Mouse (Mus musculus) kidney, adult 2 months (tissue): ENCODE measurements around the gene Rbfox1. TPM values are rescaled to one million over a fixed set of nuclear protein-coding genes. Genes with fewer than 3 reads are reported as not detected.

Experiments used
- DNase-seq: peaks from one replicate; pipeline ENCODE4 v3.0.0; 2021
- H3K27ac ChIP-seq: fragments of 200-500 bp; 2 replicates; pipeline ENCODE4 v1.5.1; 2012; ENCODE audit warnings: low read depth, low read length, control low read depth, inconsistent platforms; ENCODE audit not compliant: insufficient read depth
- H3K27me3 ChIP-seq: fragments of 200-500 bp; replicated peaks from 2 replicates; pipeline ENCODE4 v1.6.1; 2012; ENCODE audit warnings: mild to moderate bottlenecking, moderate library complexity, low read length, inconsistent platforms; ENCODE audit not compliant: control insufficient read depth, insufficient read depth
- H3K36me3 ChIP-seq: fragments of 200-500 bp; 2 replicates; pipeline ENCODE4 v1.6.1; 2012; ENCODE audit warnings: mild to moderate bottlenecking, moderate library complexity, low read length, inconsistent platforms; ENCODE audit not compliant: control insufficient read depth, insufficient read depth
- H3K4me1 ChIP-seq: fragments of 200-500 bp; 2 replicates; pipeline ENCODE4 v1.6.1; 2011; ENCODE audit warnings: low read length; ENCODE audit not compliant: control insufficient read depth, insufficient read depth
- H3K4me3 ChIP-seq: fragments of 200-500 bp; 2 replicates; pipeline ENCODE4 v1.5.1; 2011; ENCODE audit warnings: mild to moderate bottlenecking, low read depth, low read length, control low read depth; ENCODE audit not compliant: insufficient read depth
- CTCF ChIP-seq: fragments of 200-500 bp; conservative IDR thresholded peaks from 2 replicates; pipeline ENCODE4 v1.5.1; 2011; ENCODE audit warnings: low read depth, mild to moderate bottlenecking, control low read depth, low read length, moderate library complexity, mixed read lengths; ENCODE audit not compliant: insufficient read depth, insufficient read length
- POLR2A ChIP-seq: fragments of 200-500 bp; IDR thresholded peaks from one replicate; pipeline ENCODE4 v1.6.1; 2011; ENCODE audit warnings: low read depth, low read length, control low read depth
- WGBS: fragments of 180-500 bp; shearing (Covaris S2); methylation state at CpG from one replicate; pipeline ENCODE4 v1.1.7; 2018; 5-methylcytosine and 5-hydroxymethylcytosine counted together
- polyA plus RNA-seq: library from polyadenylated mRNA; depleted of rRNA; stranded (reverse); fragments of >200 nt; gene quantifications from 2 replicates; pipeline ENCODE4 v1.2.3, GENCODE M21; 2012

Rbfox1 gene
- polyA plus RNA-seq, 1 experiment = 4.2 TPM

DNA sequence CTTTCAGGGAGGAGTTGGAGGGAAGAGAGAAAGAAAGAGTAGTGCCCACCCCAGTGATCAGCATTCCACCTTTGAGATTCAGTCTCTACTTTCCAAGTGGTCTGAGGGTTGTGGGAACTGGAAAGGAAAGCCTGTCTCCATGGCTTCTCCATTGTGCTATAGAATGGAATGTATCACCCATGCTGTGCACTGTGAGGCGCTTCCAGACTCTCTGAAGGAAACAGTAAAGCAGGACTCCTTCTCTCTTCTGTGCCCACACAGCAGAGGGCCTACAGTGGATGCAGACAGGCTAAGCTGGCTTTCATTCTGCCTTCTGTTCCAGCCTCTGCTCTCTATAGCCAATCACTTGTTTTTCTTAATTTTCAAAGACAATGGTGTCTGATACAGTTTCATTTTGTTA is 41.8 kb downstream of the Rbfox1 start:
- WGBS = 73% methylated on average over 1 of the region's 1 CpGs
- DNase-seq = no peak
- H3K27ac ChIP-seq = no peak overlapping the region
- H3K27me3 ChIP-seq = no peaks in the 10 kb centered on the region
- no peaks in the 10 kb centered on the region for H3K4me1 ChIP-seq
- H3K36me3 ChIP-seq = no peaks in the 10 kb centered on the region
- TF ChIP-seq CTCF = no peak
- TF ChIP-seq POLR2A = no peak
- H3K4me3 ChIP-seq = no peak overlapping the region

DNA sequence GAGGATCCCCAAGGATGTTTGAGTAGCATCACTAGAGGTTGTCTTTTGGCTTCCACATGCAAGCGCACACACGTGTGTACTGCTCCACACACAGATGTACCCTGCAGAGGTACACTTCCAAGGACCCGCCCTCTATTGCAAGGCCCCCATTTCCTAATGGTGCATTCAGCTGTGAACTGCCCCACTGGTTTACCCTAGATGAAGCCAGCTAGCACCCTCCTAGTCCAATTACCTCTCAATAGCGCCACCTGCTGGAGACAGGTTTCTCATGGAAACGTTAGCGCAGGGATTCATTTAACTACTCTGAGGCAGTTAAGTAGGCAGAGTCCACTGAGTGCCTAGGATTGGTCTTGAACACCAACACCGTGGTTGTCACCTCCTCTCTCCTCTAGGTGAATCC is 46.5 kb downstream of the Rbfox1 start:
- 38% methylated on average over 7 of the region's 7 CpGs for WGBS
- peak; percentile 52 for TF ChIP-seq CTCF
- TF ChIP-seq POLR2A = no peak
- H3K27me3 ChIP-seq = no peaks in the 10 kb centered on the region
- peak; percentile 65 for DNase-seq
- no peak overlapping the region for H3K27ac ChIP-seq
- H3K4me3 ChIP-seq = no peak overlapping the region
- no peaks in the 10 kb centered on the region for H3K36me3 ChIP-seq
- no peaks in the 10 kb centered on the region for H3K4me1 ChIP-seq

DNA sequence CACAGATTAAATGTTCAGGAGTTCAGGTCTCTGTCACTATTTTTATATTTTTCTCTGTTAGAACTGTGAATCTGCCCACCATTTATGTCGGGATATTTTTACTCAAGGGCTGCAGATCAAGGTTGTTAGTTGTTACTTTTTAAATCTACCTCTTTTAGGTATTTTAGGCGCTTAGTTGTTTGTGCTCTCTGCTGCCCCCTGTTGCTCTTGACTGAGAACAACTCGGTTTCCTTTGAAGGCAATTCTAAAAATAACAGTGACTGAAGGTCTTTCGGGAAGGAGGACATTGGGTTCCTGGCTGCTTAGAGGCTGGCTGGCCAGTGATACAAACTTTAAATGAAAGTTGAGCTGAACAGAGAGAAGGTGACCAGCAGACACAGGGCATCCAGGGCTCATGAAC is 54.9 kb downstream of the Rbfox1 start:
- no peak overlapping the region for H3K27ac ChIP-seq
- TF ChIP-seq POLR2A (no peak), CTCF (no peak)
- H3K36me3 ChIP-seq = no peaks in the 10 kb centered on the region
- 54% methylated on average over 4 of the region's 4 CpGs for WGBS
- no peaks in the 10 kb centered on the region for H3K27me3 ChIP-seq
- DNase-seq = peak; percentile 4
- no peak overlapping the region for H3K4me3 ChIP-seq
- H3K4me1 ChIP-seq = no peaks in the 10 kb centered on the region

DNA sequence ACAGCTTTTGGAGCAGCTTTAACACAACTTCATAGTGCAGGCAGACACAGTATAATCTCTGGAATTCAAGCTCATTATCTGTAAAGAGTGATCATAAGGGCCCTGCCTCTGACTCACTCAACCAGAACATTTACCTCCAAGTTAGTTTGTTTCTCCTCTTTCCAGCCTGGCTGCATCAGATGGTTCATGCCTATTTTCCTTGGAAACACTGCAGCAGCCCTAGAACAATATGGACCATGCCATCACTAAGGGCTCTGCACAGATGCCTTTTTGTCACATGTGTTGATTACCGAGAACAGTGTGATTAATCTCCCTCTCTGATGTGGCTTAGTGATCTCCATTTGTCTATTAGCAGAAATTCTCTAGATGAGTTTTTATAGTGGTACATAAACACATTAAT is 60.5 kb downstream of the Rbfox1 start:
- Histone ChIP-seq H3K4me3 (no peak overlapping the region), H3K36me3 (no peaks in the 10 kb centered on the region), H3K27me3 (no peaks in the 10 kb centered on the region), H3K4me1 (no peaks in the 10 kb centered on the region), H3K27ac (no peak overlapping the region)
- TF ChIP-seq POLR2A (no peak), CTCF (no peak)
- WGBS = 73% methylated on average over 1 of the region's 1 CpGs
- no peak for DNase-seq

DNA sequence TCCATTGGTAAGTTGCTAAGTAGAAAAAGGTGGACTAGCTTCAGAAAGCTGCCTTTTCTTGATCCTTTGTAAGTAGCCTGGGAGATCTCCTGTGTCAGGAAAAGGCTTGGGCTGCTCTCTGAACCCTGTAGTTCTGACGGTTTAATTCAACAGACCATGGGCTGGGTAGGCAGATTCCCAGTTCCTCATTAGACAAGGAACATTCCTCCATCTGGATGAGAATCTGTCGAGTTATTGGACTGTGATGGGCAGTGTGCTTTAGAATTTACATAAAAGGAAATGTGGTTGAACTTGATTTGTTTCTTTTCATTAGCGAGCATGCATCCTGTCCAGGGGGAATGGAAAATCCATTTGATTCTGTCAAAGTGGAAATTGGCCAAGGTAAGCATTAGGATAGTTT is 68.0 kb downstream of the Rbfox1 start:
- Histone ChIP-seq H3K4me3 (no peak overlapping the region), H3K27me3 (no peaks in the 10 kb centered on the region), H3K27ac (no peak overlapping the region), H3K4me1 (no peaks in the 10 kb centered on the region), H3K36me3 (no peaks in the 10 kb centered on the region)
- 33% methylated on average over 3 of the region's 3 CpGs for WGBS
- no peak for DNase-seq
- no peak for TF ChIP-seq CTCF
- TF ChIP-seq POLR2A = no peak

DNA sequence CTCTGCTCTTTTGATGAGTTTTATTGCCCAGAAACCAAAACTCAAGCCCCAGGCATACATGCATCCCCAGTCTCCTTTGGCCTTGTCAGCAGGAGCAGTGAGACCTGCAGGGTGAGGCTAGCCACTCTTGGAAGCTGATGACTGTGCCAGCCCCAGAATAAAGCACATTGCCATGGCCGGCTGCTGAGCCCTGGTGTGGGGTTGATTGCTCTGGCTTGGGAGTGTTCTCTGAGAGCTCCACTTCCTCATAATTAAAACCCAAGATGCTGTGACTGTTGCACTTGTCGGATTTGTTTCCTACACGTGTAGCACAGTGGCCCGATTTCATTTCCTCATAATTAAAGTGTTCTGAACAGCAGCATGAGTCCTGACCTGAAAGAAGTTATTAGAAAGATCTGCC is 72.3 kb downstream of the Rbfox1 start:
- no peak for TF ChIP-seq CTCF
- TF ChIP-seq POLR2A = no peak
- no peak overlapping the region for H3K27ac ChIP-seq
- WGBS = 49% methylated on average over 4 of the region's 4 CpGs
- no peaks in the 10 kb centered on the region for H3K4me1 ChIP-seq
- no peak for DNase-seq
- H3K27me3 ChIP-seq = no peaks in the 10 kb centered on the region
- H3K4me3 ChIP-seq = no peak overlapping the region
- H3K36me3 ChIP-seq = no peaks in the 10 kb centered on the region

DNA sequence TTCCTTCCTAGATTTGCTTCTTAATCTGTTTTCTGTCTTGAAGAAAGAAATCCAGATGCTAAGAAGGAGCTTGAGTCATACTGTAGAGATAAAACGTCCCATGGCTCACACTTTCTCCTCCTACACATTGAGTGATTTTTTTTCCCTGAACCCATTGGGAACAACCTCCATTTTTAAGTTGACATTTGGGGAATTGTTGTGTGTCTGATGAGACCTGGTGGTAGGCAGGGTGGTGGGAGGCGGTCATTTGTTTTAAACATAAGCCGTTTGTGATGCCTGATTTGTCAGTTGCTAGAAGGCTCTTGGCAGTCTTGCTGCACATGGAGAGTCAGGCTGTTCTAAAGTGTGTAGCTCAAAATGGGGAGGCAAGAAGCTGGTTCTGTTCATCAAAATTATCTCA is 76.6 kb downstream of the Rbfox1 start:
- DNase-seq = no peak
- no peaks in the 10 kb centered on the region for H3K4me1 ChIP-seq
- WGBS = 82% methylated on average over 3 of the region's 3 CpGs
- no peak for TF ChIP-seq POLR2A
- no peak for TF ChIP-seq CTCF
- no peak overlapping the region for H3K4me3 ChIP-seq
- H3K27me3 ChIP-seq = no peaks in the 10 kb centered on the region
- H3K27ac ChIP-seq = no peak overlapping the region
- H3K36me3 ChIP-seq = no peaks in the 10 kb centered on the region

DNA sequence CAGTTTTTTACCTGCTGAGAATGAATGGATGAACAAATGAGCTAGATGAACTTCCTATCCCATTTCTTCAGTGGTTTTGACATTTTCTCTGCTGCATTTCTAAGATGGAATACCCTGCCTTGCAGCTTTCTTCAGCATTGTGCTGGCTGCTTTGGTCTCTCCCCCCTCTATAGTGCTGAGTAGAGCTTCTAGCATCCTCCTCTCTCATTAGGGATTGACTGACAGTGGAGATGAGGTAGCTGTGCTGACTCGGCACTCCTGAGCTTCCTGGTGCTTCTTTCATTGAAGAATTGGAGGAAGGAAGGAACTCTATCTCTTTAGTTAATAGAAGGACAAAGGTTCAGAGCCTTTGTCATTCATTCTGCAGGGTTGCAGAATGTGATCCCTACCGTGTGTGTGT is 89.0 kb downstream of the Rbfox1 start:
- no peak for DNase-seq
- TF ChIP-seq POLR2A (no peak), CTCF (no peak)
- no peak overlapping the region for H3K4me3 ChIP-seq
- H3K27me3 ChIP-seq = no peaks in the 10 kb centered on the region
- no peak overlapping the region for H3K27ac ChIP-seq
- WGBS = 48% methylated on average over 2 of the region's 2 CpGs
- H3K4me1 ChIP-seq = no peaks in the 10 kb centered on the region
- H3K36me3 ChIP-seq = no peaks in the 10 kb centered on the region
